Mouse (Mus musculus): ENCODE data around the gene Lce3f. TPM values are rescaled to one million over a fixed set of nuclear protein-coding genes. Genes with fewer than 3 reads are reported as not detected.

Lce3f gene
- polyA plus RNA-seq (2014; fragmentation: Illumina TruSeq; extraction: RNeasy Lipid Tissue Mini Kit (QIAGEN cat#74804); ENCODE audit: low replicate concordance): not detected

DNA sequence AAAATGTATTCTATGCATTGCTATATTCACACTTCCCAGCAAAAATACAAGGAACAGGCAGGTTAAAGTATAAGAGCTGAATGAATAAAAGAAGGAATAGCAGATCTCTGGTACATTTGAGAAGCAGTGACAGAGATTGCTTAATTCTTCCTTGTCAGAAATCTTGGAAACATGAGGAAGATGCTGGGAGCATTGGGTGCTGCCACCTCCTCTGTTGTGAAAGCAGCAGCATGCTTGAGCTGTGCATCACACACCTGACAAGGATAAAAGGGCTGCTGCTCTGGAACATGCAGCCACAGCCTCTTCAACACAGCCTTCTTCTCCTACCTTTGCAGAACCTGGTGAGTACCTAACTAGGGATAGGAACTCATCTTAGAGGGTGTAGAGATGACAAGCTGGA, at the start of gene Lce3f:
TSS of gene Lce3f (plus strand) at position 301 of the 400 bp plus-strand sequence.

DNA sequence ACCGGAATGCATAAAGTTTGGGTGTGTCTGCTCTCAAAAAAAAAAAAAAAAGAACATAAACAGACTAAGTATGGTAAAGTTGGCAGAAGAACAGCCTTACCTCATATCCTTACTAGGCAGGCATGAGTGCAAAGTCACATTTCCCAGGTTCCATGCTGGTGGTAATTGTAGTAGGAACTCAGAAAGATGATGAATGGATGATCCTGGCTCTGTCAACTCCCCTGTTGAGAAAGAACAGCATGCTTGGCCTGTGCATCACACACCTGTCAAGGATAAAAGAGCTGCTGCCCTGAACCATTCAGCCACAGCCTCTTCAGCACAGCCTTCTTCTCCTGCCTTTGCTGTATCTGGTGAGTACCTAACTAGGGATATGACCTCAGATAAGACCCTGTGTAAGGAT, 47.8 kb upstream of the Lce3f start, which contains the start of gene Lce3c:
TSS of gene Lce3c (plus strand) at position 301 of the 400 bp plus-strand sequence.

DNA sequence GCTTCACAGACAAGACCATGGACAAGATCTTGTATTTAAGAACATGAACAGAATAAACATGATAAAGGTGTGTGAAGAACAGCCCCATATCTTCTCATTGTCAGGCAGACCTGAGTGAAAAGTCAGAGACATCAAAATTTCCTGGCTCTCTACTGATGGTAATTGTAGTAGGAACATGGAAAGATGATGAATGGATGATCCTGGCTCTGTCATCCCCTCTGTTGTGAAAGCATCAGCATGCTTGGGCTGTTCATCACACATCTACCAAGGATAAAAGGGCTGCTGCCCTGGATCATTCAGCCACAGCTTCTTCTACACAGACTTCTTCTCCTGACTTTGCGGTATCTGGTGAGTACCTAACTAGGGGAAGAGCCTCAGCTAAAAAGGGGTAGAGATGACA, 34.9 kb upstream of the Lce3f start, which contains the start of gene Lce3d:
TSS of gene Lce3d (plus strand) at position 301 of the 400 bp plus-strand sequence.

DNA sequence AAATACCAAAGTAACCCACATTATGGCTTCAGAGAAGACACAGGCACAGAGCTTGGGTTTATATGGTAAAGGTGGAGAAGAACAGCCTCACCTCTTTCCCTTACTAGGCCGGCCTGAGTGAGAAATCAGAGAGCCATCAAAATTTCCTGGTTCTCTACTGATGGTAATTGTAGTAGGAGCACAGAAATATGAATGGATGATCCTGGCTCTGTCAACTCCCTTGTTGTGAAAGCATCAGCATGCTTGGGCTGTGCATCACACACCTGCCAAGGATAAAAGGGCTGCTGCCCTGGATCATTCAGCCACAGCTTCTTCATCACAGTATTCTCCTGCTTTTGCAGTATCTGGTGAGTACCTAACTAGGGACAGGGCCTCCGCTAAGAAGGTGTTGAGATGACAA, 25.3 kb upstream of the Lce3f start, which contains the start of gene Lce3e:
TSS of gene Lce3e (plus strand) at position 301 of the 400 bp plus-strand sequence.

DNA sequence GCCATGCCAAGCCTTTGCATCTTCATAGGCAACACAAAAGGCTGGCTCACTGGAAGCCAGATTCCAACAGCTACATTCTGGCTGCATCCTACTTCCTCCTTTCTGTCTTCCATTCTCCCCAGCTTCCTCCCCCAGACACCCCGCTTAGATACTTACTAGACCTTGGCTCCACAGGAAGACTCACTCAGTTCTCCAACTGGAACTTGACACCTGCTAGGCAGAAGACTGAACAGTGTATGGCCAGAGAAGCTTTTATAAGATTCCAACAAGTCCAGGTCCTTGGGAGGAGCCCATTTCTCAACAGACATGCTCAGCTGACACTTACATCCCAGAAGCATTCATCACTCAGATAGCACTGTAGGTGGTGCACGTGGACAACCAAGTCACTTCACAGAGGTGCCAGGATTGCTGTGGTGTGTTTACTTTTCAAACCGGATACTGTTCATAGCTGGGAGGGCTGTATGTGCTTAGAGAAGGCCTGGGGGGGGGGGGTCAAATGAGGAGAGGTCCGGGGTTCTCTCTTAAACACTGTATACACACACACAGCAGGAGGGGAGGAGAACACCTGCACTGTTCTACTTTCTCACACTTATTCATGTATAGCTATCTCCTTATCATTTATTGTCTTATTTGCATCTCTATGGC, 23.6 kb downstream of the Lce3f start, which contains the start of gene Crct1:
TSS of gene Crct1 (minus strand) at position 228 of the 645 bp plus-strand sequence.

DNA sequence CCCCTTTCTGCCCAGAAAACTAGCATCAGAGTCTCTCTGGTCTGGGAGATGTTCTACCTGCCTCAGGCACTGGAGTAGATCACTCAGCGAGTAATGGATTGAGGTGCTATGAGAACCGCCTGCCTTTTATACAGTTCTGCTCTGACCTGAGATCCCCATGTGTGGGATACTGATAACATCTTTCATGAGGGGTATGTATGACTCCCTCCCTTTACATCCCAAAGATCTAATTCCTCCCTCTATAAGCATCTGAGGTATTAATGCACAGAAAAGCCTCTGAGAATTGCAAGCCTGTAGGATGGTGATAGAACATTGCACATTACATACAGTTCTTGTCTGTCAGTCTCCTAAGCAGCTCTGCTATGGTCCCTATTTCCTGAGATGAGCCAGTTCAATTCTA, 26.9 kb downstream of the Lce3f start, which contains the start of gene Lce1m:
TSS of gene Lce1m (minus strand) at position 101 of the 400 bp plus-strand sequence.

Other genes with a start within 250 kb of the Lce3f start
- not detected for gene Lce1g, start 239.9 kb upstream of the Lce3f start, polyA plus RNA-seq (2014; fragmentation: Illumina TruSeq; extraction: RNeasy Lipid Tissue Mini Kit (QIAGEN cat#74804); ENCODE audit: low replicate concordance)
- gene Lce1h, start 227.2 kb upstream of the Lce3f start, polyA plus RNA-seq (2014; fragmentation: Illumina TruSeq; extraction: RNeasy Lipid Tissue Mini Kit (QIAGEN cat#74804); ENCODE audit: low replicate concordance): not detected
- not detected for gene Lce1i, start 213.3 kb upstream of the Lce3f start, polyA plus RNA-seq (2014; fragmentation: Illumina TruSeq; extraction: RNeasy Lipid Tissue Mini Kit (QIAGEN cat#74804); ENCODE audit: low replicate concordance)
- gene Lce1j, start 201.7 kb upstream of the Lce3f start, polyA plus RNA-seq (2014; fragmentation: Illumina TruSeq; extraction: RNeasy Lipid Tissue Mini Kit (QIAGEN cat#74804); ENCODE audit: low replicate concordance): not detected
- gene Lce1k, start 184.3 kb upstream of the Lce3f start, polyA plus RNA-seq (2014; fragmentation: Illumina TruSeq; extraction: RNeasy Lipid Tissue Mini Kit (QIAGEN cat#74804); ENCODE audit: low replicate concordance): not detected
- gene Kprp, start 165.0 kb upstream of the Lce3f start, polyA plus RNA-seq (2014; fragmentation: Illumina TruSeq; extraction: RNeasy Lipid Tissue Mini Kit (QIAGEN cat#74804); ENCODE audit: low replicate concordance): not detected
- gene Lce1l, start 140.9 kb upstream of the Lce3f start, polyA plus RNA-seq (2014; fragmentation: Illumina TruSeq; extraction: RNeasy Lipid Tissue Mini Kit (QIAGEN cat#74804); ENCODE audit: low replicate concordance): not detected
- gene 2310050C09Rik, start 122.0 kb upstream of the Lce3f start, polyA plus RNA-seq (2014; fragmentation: Illumina TruSeq; extraction: RNeasy Lipid Tissue Mini Kit (QIAGEN cat#74804); ENCODE audit: low replicate concordance): not detected
- not detected for gene Lce3a, start 66.0 kb upstream of the Lce3f start, polyA plus RNA-seq (2014; fragmentation: Illumina TruSeq; extraction: RNeasy Lipid Tissue Mini Kit (QIAGEN cat#74804); ENCODE audit: low replicate concordance)
- not detected for gene Lce3b, start 59.2 kb upstream of the Lce3f start, polyA plus RNA-seq (2014; fragmentation: Illumina TruSeq; extraction: RNeasy Lipid Tissue Mini Kit (QIAGEN cat#74804); ENCODE audit: low replicate concordance)
- gene Lce3c, start 47.7 kb upstream of the Lce3f start, polyA plus RNA-seq (2014; fragmentation: Illumina TruSeq; extraction: RNeasy Lipid Tissue Mini Kit (QIAGEN cat#74804); ENCODE audit: low replicate concordance): not detected
- gene Lce3d, start 34.8 kb upstream of the Lce3f start, polyA plus RNA-seq (2014; fragmentation: Illumina TruSeq; extraction: RNeasy Lipid Tissue Mini Kit (QIAGEN cat#74804); ENCODE audit: low replicate concordance): not detected
- gene Lce3e, start 25.2 kb upstream of the Lce3f start, polyA plus RNA-seq (2014; fragmentation: Illumina TruSeq; extraction: RNeasy Lipid Tissue Mini Kit (QIAGEN cat#74804); ENCODE audit: low replicate concordance): not detected
- not detected for gene Crct1, start 23.5 kb downstream of the Lce3f start, polyA plus RNA-seq (2014; fragmentation: Illumina TruSeq; extraction: RNeasy Lipid Tissue Mini Kit (QIAGEN cat#74804); ENCODE audit: low replicate concordance)
- not detected for gene Lce1m, start 26.8 kb downstream of the Lce3f start, polyA plus RNA-seq (2014; fragmentation: Illumina TruSeq; extraction: RNeasy Lipid Tissue Mini Kit (QIAGEN cat#74804); ENCODE audit: low replicate concordance)
- not detected for gene Gm4858, start 76.6 kb downstream of the Lce3f start, polyA plus RNA-seq (2014; fragmentation: Illumina TruSeq; extraction: RNeasy Lipid Tissue Mini Kit (QIAGEN cat#74804); ENCODE audit: low replicate concordance)
- not detected for gene Crnn, start 152.6 kb downstream of the Lce3f start, polyA plus RNA-seq (2014; fragmentation: Illumina TruSeq; extraction: RNeasy Lipid Tissue Mini Kit (QIAGEN cat#74804); ENCODE audit: low replicate concordance)
- gene Flg2, start 205.1 kb downstream of the Lce3f start, polyA plus RNA-seq (2014; fragmentation: Illumina TruSeq; extraction: RNeasy Lipid Tissue Mini Kit (QIAGEN cat#74804); ENCODE audit: low replicate concordance): not detected

Data from small intestine, adult 10 weeks (tissue).